Mouse (Mus musculus) olfactory bulb, adult 2 months (tissue): ENCODE measurements at regions not wholly inside any gene's neighbourhood (a gene's known extent, or its start where the extent isn't known, plus 50 kb on each side); places are given as distances from the start of the nearest gene placed in this dataset.

ENCODE experiments used
- CTCF ChIP-seq: fragments of 200-500 bp; IDR thresholded peaks from 2 replicates; pipeline ENCODE4 v1.5.1; 2012; ENCODE audit warnings: low read depth, mild to moderate bottlenecking, low read length, moderate library complexity; ENCODE audit not compliant: insufficient read depth
- POLR2A ChIP-seq: fragments of 200-500 bp; IDR thresholded peaks from 2 replicates; pipeline ENCODE4 v1.6.1; 2012; ENCODE audit warnings: mild to moderate bottlenecking, low read depth, low read length, moderate library complexity; ENCODE audit not compliant: insufficient read depth

GRCm38 (mm10) chr7:136807968-136808367 is 86.4 kb upstream of the Mgmt start:
- TF ChIP-seq CTCF (no peak), POLR2A (no peak)
